Mouse (Mus musculus): Measurements from ENCODE around the gene Taok3.

DNA sequence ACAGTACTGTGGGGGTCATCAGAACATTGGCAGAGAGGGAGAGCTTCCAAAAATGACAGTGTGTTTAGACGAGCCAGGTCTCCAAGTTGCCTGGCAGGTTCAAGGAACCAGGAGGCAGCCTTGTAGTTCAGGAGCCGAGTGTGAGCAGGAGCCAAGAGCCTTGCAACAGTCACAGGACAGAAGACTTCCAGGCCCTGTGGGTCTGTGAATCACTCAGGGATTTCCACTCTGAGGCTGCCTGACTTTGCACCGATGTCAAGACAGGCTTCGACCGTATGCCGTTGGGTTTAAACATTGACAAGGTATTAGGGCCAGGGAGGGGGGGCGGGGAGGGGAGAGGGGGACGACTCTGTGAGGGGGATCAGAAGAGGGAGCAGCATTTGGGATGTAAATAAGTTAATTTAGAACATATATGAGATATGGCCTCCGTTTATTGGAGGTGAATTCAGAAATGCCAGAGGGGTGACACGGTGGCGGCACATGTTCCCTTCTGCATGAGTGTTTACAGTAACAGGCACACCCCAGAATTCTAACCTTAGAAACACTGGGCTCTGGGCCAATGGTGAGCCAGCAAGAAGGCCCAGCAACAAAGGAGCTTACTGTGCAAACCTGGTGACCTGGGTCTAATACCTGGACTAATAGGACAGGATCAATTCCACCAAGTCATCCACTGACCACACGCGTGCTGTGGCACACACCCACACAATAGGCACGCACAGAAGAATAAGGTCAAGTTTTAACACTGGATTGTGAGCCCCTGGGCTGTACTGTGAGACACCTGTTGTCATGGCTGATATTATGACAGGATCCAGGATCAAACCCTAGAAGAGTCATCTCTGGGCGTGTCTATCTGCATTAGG lies 159.1 kb downstream of the Taok3 start:
- TF ChIP-seq CTCF (IDR thresholded peaks at IDR 0.05; ENCODE audit: control insufficient read depth, insufficient read depth, insufficient replicate concordance, low read depth, low read length) (no peak), POLR2A (IDR thresholded peaks at IDR 0.05; ENCODE audit: control insufficient read depth, low read depth, low read length) (no peak)
